Mouse (Mus musculus) CH12.LX (cell line): ENCODE measurements around the gene Cdc37. TPM values are rescaled to one million over a fixed set of nuclear protein-coding genes. Genes with fewer than 3 reads are reported as not detected.

Source experiments
- DNase-seq: peaks from one replicate; pipeline ENCODE4 v3.0.0-alpha.2; 2013; ENCODE audit errors: extremely low read depth
- H3K27ac ChIP-seq: 2 replicates; pipeline ENCODE4 v1.5.1; 2012; ENCODE audit warnings: low read depth, mild to moderate bottlenecking, control low read depth, moderate library complexity; ENCODE audit not compliant: insufficient read depth
- H3K27me3 ChIP-seq: replicated peaks from 2 replicates; pipeline ENCODE3; 2012; ENCODE audit warnings: inconsistent platforms
- H3K36me3 ChIP-seq, 2 experiments: replicated peaks in 1 of 2; 2 replicates each; pipeline versions ENCODE3 to v1.6.1; 2012; ENCODE audit warnings: inconsistent platforms in 1 of 2, low read length in 1 of 2, mild to moderate bottlenecking in 1 of 2, mixed read lengths in 1 of 2, moderate library complexity in 1 of 2; ENCODE audit not compliant: control insufficient read depth in 1 of 2, insufficient read depth in 1 of 2
- H3K4me1 ChIP-seq, 2 experiments: 2 replicates each; pipeline ENCODE4 v1.6.1; 2012; ENCODE audit warnings: inconsistent platforms in 1 of 2, moderate library complexity in 1 of 2; ENCODE audit not compliant: insufficient read depth in 2 of 2, control insufficient read depth in 1 of 2
- H3K4me2 ChIP-seq: 2 replicates; pipeline ENCODE4 v1.6.1; 2012; ENCODE audit warnings: low read depth, mild to moderate bottlenecking, control low read depth; ENCODE audit not compliant: poor library complexity, insufficient read depth, severe bottlenecking
- H3K4me3 ChIP-seq, 3 experiments: fragments of 150-350 bp in 1 of 3; sonication (generic) in 1 of 3; replicated peaks in 1 of 3; 2 replicates each; pipeline versions ENCODE3 to v1.5.1; 2011 to 2012; ENCODE audit warnings: low read depth in 2 of 3, low read length in 2 of 3, mild to moderate bottlenecking in 2 of 3, moderate library complexity in 2 of 3, control low read depth in 1 of 3, improper control_type of control experiment in 1 of 3, inconsistent platforms in 1 of 3, mixed read lengths in 1 of 3; ENCODE audit not compliant: poor library complexity in 1 of 3
- H3K79me2 ChIP-seq: replicated peaks from 2 replicates; pipeline ENCODE4 v1.6.1; 2012; ENCODE audit warnings: mild to moderate bottlenecking, moderate library complexity; ENCODE audit not compliant: control insufficient read depth, poor library complexity, insufficient read depth, severe bottlenecking; ENCODE audit errors: extremely low read depth
- H3K9ac ChIP-seq: 2 replicates; pipeline ENCODE4 v1.6.1; 2012; ENCODE audit warnings: low read depth, mild to moderate bottlenecking, control low read depth, moderate library complexity; ENCODE audit not compliant: insufficient read depth
- H3K9me3 ChIP-seq: replicated peaks from 2 replicates; pipeline ENCODE3; 2012; ENCODE audit warnings: low read length, inconsistent platforms, mixed read lengths
- BHLHE40 ChIP-seq: IDR thresholded peaks from 2 replicates; pipeline ENCODE4 v1.6.1; 2011; ENCODE audit warnings: mild to moderate bottlenecking, low read depth, low read length, improper control_type of control experiment
- CHD1 ChIP-seq: IDR thresholded peaks from 2 replicates; pipeline ENCODE4 v1.6.1; 2012; ENCODE audit warnings: low read depth, low read length, improper control_type of control experiment, inconsistent platforms
- CHD2 ChIP-seq: IDR thresholded peaks from 2 replicates; pipeline ENCODE4 v1.6.1; 2011; ENCODE audit warnings: low read length, improper control_type of control experiment
- E2F4 ChIP-seq: IDR thresholded peaks from 2 replicates; pipeline ENCODE4 v1.6.1; 2011; ENCODE audit warnings: low read depth, low read length, improper control_type of control experiment; ENCODE audit not compliant: insufficient replicate concordance
- ELF1 ChIP-seq: IDR thresholded peaks from 2 replicates; pipeline ENCODE4 v1.6.1; 2014; ENCODE audit warnings: low read depth, mild to moderate bottlenecking, inconsistent platforms, low read length, improper control_type of control experiment
- GABPA ChIP-seq: IDR thresholded peaks from 2 replicates; pipeline ENCODE4 v1.6.1; 2012; ENCODE audit warnings: low read depth, low read length, improper control_type of control experiment, inconsistent platforms; ENCODE audit not compliant: insufficient replicate concordance
- HCFC1 ChIP-seq: IDR thresholded peaks from 2 replicates; pipeline ENCODE4 v1.6.1; 2012; ENCODE audit warnings: low read depth, mild to moderate bottlenecking, inconsistent platforms, low read length, improper control_type of control experiment
- IRF4 ChIP-seq: IDR thresholded peaks from 2 replicates; pipeline ENCODE4 v1.6.1; 2014; ENCODE audit warnings: low read depth, mild to moderate bottlenecking, inconsistent platforms, low read length, improper control_type of control experiment
- JUN ChIP-seq: IDR thresholded peaks from 2 replicates; pipeline ENCODE4 v1.6.1; 2011; ENCODE audit warnings: low read depth, mild to moderate bottlenecking, low read length, improper control_type of control experiment, moderate library complexity; ENCODE audit not compliant: insufficient read depth
- KAT2A ChIP-seq: IDR thresholded peaks from 2 replicates; pipeline ENCODE4 v1.6.1; 2012; ENCODE audit warnings: low read length, improper control_type of control experiment, inconsistent platforms; ENCODE audit not compliant: insufficient replicate concordance
- MAFK ChIP-seq: IDR thresholded peaks from 2 replicates; pipeline ENCODE4 v1.6.1; 2011; ENCODE audit warnings: low read length, improper control_type of control experiment; ENCODE audit not compliant: insufficient replicate concordance
- MEF2A ChIP-seq: IDR thresholded peaks from 2 replicates; pipeline ENCODE4 v1.6.1; 2014; ENCODE audit warnings: low read depth, mild to moderate bottlenecking, inconsistent platforms, low read length, improper control_type of control experiment, borderline replicate concordance
- NRF1 ChIP-seq: IDR thresholded peaks from 2 replicates; pipeline ENCODE4 v1.6.1; 2014; ENCODE audit warnings: low read depth, mild to moderate bottlenecking, inconsistent platforms, low read length, improper control_type of control experiment, moderate library complexity
- PAX5 ChIP-seq: IDR thresholded peaks from 2 replicates; pipeline ENCODE4 v1.6.1; 2012; ENCODE audit warnings: low read length, inconsistent platforms, mixed read lengths
- POLR2A ChIP-seq: IDR thresholded peaks from 2 replicates; pipeline ENCODE4 v1.6.1; 2011; ENCODE audit warnings: low read depth, mild to moderate bottlenecking, improper control_type of control experiment, low read length
- SMC3 ChIP-seq: IDR thresholded peaks from 2 replicates; pipeline ENCODE4 v1.6.1; 2011; ENCODE audit warnings: low read depth, low read length, improper control_type of control experiment
- TCF12 ChIP-seq: IDR thresholded peaks from 2 replicates; pipeline ENCODE4 v1.6.1; 2014; ENCODE audit warnings: low read depth, mild to moderate bottlenecking, inconsistent platforms, low read length, improper control_type of control experiment
- dilution Hi-C: fragments of 300-500 bp; cut with MboI; formaldehyde crosslinking; loops from 2 replicates; pipeline ENCODE4 v1.14.3; 2020; ENCODE audit warnings: low sequenced_read_pairs; ENCODE audit not compliant: extremely low pct_unique_long_range_greater_than_20kb, extremely low pct_ligation_motif_present
- in situ Hi-C: fragments of 300-500 bp; cut with MboI; formaldehyde crosslinking; loops from 3 replicates; pipeline ENCODE4 v1.14.3; 2019; ENCODE audit warnings: low sequenced_read_pairs, low pct_ligation_motif_present, low pct_unique_long_range_greater_than_20kb, mixed read lengths
- polyA plus RNA-seq: library from polyadenylated mRNA; unstranded; fragments of >175 nt; gene quantifications from 2 replicates; pipeline ENCODE4 v1.2.1, GENCODE M21; 2012; ENCODE audit warnings: low read depth; ENCODE audit not compliant: insufficient read length
- total RNA-seq, 2 experiments: library from RNA; depleted of rRNA; stranded (reverse); fragments of 300-350 nt in 1 of 2; fragments of >200 nt in 1 of 2; gene quantifications; 2 replicates each; pipeline ENCODE4 v1.2.3; 2012 to 2014

The Cdc37 gene
- total and polyA plus RNA-seq, 3 experiments: 87.2 to 447 (median 230) TPM

- Histone ChIP-seq H3K79me2 (no peaks in the 10 kb centered on the region), H3K9ac (no peak overlapping the region), H3K4me2 (no peak overlapping the region), H3K9me3 (no peaks in the 10 kb centered on the region), H3K27me3 (no peaks in the 10 kb centered on the region), H3K27ac (no peak overlapping the region), H3K4me3 (no peak overlapping the region), H3K36me3 (no peaks in the 10 kb centered on the region), H3K4me1 (peaks cover 6 to 27% of the 10 kb centered on the region in 2 experiments)
- no peak for DNase-seq
- TF ChIP-seq HCFC1 (no peak), E2F4 (no peak), IRF4 (no peak), ELF1 (no peak), MAFK (no peak), BHLHE40 (no peak), JUN (no peak)
- dilution Hi-C loops (no loop called here), in situ Hi-C loops (no loop called here)
Observed at GRCm38 (mm10) chr9:21172364-21172763, 22.6 kb upstream of the Cdc37 start.

- peaks cover 13 to 31% of the 10 kb centered on the region in 2 experiments for H3K4me1 ChIP-seq
- peaks cover 0 to 21% of the 10 kb centered on the region in 2 experiments for H3K36me3 ChIP-seq
- peak overlapping the region in 1 of 3 experiments; percentile 15 for H3K4me3 ChIP-seq
- H3K27me3 ChIP-seq: no peaks in the 10 kb centered on the region
- H3K9me3 ChIP-seq: peaks cover 12% of the 10 kb centered on the region
- H3K4me2 ChIP-seq: no peak overlapping the region
- dilution Hi-C loops (no loop called here), in situ Hi-C loops (no loop called here)
- H3K9ac ChIP-seq: no peak overlapping the region
- DNase-seq: no peak
- no peaks in the 10 kb centered on the region for H3K79me2 ChIP-seq
- TF ChIP-seq GABPA: no peak
- no peak for TF ChIP-seq CHD1
- no peak for TF ChIP-seq TCF12
- TF ChIP-seq CHD2: no peak
- no peak for TF ChIP-seq MAFK
- no peak for TF ChIP-seq SMC3
- TF ChIP-seq KAT2A: no peak
- no peak for TF ChIP-seq PAX5
- no peak for TF ChIP-seq MEF2A
- TF ChIP-seq NRF1: no peak
- no peak for TF ChIP-seq POLR2A
- no peak overlapping the region for H3K27ac ChIP-seq
Observed at GRCm38 (mm10) chr9:21169157-21169556, 19.4 kb upstream of the Cdc37 start.
